Mouse (Mus musculus) midbrain, postnatal 0 days (tissue): Measurements from ENCODE around the gene Lrrc72. TPM values are rescaled to one million over a fixed set of nuclear protein-coding genes. Genes with fewer than 3 reads are reported as not detected.
"Not testable (repeated sequence)": the region's sequence is repeated elsewhere in the genome, so short reads cannot be mapped to it uniquely, and the experiment has no call there.

Source experiments
- ATAC-seq: fragments of 200-750 bp; cut with Nextera tagmentation; 2 replicates; pipeline ENCODE4 v1.8.0; 2017; ENCODE audit warnings: moderate number of reproducible peaks, mild to moderate bottlenecking, moderate TSS enrichment, moderate library complexity; ENCODE audit not compliant: low FRiP score
- DNase-seq: peaks from one replicate; pipeline ENCODE4 v3.0.0-alpha.2; 2015; ENCODE audit warnings: low spot score
- H3K27ac ChIP-seq: fragments of 300-500 bp; sonication (generic); 2 replicates; pipeline ENCODE4 v1.5.1; 2014; ENCODE audit warnings: low read depth, mild to moderate bottlenecking, low read length, mixed read lengths
- H3K27me3 ChIP-seq: fragments of 300-500 bp; sonication (generic); 2 replicates; pipeline ENCODE4 v1.6.1; 2014; ENCODE audit warnings: low read length, control low read depth, mixed read lengths; ENCODE audit not compliant: insufficient read depth
- H3K36me3 ChIP-seq: fragments of 300-500 bp; sonication (generic); 2 replicates; pipeline ENCODE4 v1.6.1; 2014; ENCODE audit warnings: low read length, control low read depth, mixed read lengths; ENCODE audit not compliant: insufficient read depth
- H3K4me1 ChIP-seq: fragments of 300-500 bp; sonication (generic); 2 replicates; pipeline ENCODE4 v1.6.1; 2014; ENCODE audit warnings: mild to moderate bottlenecking, control low read depth, antibody characterized with exemption, low read length, mixed read lengths; ENCODE audit not compliant: insufficient read depth
- H3K4me2 ChIP-seq: fragments of 300-500 bp; sonication (generic); 2 replicates; pipeline ENCODE4 v1.6.1; 2014; ENCODE audit warnings: low read depth, mild to moderate bottlenecking, low read length, mixed read lengths; ENCODE audit not compliant: poor library complexity, severe bottlenecking
- H3K4me3 ChIP-seq: fragments of 300-500 bp; sonication (generic); 2 replicates; pipeline ENCODE4 v1.5.1; 2014; ENCODE audit warnings: low read depth, mild to moderate bottlenecking, low read length, moderate library complexity
- H3K9ac ChIP-seq: fragments of 300-500 bp; sonication (generic); replicated peaks from 2 replicates; pipeline ENCODE4 v1.6.1; 2014; ENCODE audit warnings: mild to moderate bottlenecking, low read length, moderate library complexity, mixed read lengths; ENCODE audit not compliant: poor library complexity, severe bottlenecking
- H3K9me3 ChIP-seq: fragments of 300-500 bp; sonication (generic); 2 replicates; pipeline ENCODE4 v1.6.1; 2016; ENCODE audit warnings: low read length, control low read depth
- CTCF ChIP-seq: IDR thresholded peaks from 2 replicates; pipeline ENCODE4 v1.5.1; 2016; ENCODE audit warnings: antibody characterized with exemption, mild to moderate bottlenecking
- WGBS: fragments of 180-500 bp; shearing (Covaris S2); extraction: QIAGEN DNeasy Blood & Tissue Kit; methylation state at CpG from one replicate; pipeline ENCODE4 v1.1.7; 2014; 5-methylcytosine and 5-hydroxymethylcytosine counted together
- polyA plus RNA-seq: library from polyadenylated mRNA; unstranded; fragments of >200 nt; fragmentation: Nextera tagmentation; extraction: Ambion mirVana; gene quantifications from 2 replicates; pipeline ENCODE4 v1.2.1, GENCODE M21; 2015
- total RNA-seq: library from RNA; depleted of rRNA; stranded (reverse); fragments of >200 nt; gene quantifications from 2 replicates; pipeline ENCODE4 v1.2.3, GENCODE M21; 2014

Lrrc72 gene
- total and polyA plus RNA-seq, 2 experiments from 2014 or later = not detected

DNA sequence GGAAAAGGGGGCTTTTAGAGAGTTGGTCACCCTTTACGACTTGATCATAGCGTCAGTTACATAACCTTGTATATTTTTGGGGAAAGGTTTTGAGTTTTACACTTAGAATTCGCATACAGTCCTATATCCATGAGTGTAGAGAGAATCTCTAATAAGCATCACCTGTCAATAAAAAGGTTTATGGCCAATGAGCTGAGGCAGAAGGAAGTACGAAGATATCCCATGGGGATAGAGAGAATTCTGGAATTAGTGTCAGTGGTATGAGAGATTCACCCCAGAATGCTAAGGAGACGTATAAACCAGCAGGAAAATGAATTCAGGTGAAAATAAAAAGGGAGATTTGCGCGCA lies 45.4 kb downstream of the Lrrc72 start:
- 44% methylated on average over 7 of the region's 7 CpGs for WGBS
- TF ChIP-seq CTCF = no peak
- peak overlapping the region; percentile 19; the same call in 1 of the 2 replicates for H3K9ac ChIP-seq
- peak overlapping the region; percentile 4; the same call in 1 of the 2 replicates for H3K27ac ChIP-seq
- H3K27me3 ChIP-seq = no peaks in the 10 kb centered on the region
- H3K36me3 ChIP-seq = no peaks in the 10 kb centered on the region
- DNase-seq = peak; percentile 24
- no peaks in the 10 kb centered on the region for H3K9me3 ChIP-seq
- peak overlapping the region; percentile 37 for H3K4me2 ChIP-seq
- H3K4me3 ChIP-seq = peak overlapping the region; percentile 24; the same call in 1 of the 2 replicates
- ATAC-seq = peak; percentile 25; the same call in 1 of the 2 replicates
- no peaks in the 10 kb centered on the region for H3K4me1 ChIP-seq

GRCm38 (mm10) chr12:36207072-36207799 lies 46.0 kb downstream of the Lrrc72 start:
- peak overlapping the region; percentile 4; the same call in 1 of the 2 replicates for H3K27ac ChIP-seq

GRCm38 (mm10) chr12:36205579-36206119 lies 47.5 kb downstream of the Lrrc72 start:
- not testable (repeated sequence) for H3K9me3 ChIP-seq, H3K4me2 ChIP-seq, H3K9ac ChIP-seq, H3K27ac ChIP-seq, H3K27me3 ChIP-seq, ATAC-seq, H3K4me1 ChIP-seq, H3K36me3 ChIP-seq, DNase-seq, H3K4me3 ChIP-seq
- 51% methylated on average over 5 of the region's 5 CpGs for WGBS

More at GRCm38 (mm10) chr12:36207072-36207799, 46.0 kb downstream of the Lrrc72 start:
- no peaks in the 10 kb centered on the region for H3K36me3 ChIP-seq
- peak; percentile 92 for ATAC-seq
- H3K4me2 ChIP-seq = peak overlapping the region; percentile 37
- H3K4me3 ChIP-seq = peak overlapping the region; percentile 24; the same call in 1 of the 2 replicates
- no peaks in the 10 kb centered on the region for H3K9me3 ChIP-seq
- TF ChIP-seq CTCF = no peak
- no peaks in the 10 kb centered on the region for H3K4me1 ChIP-seq
- 42% methylated on average over 9 of the region's 9 CpGs for WGBS
- peak; percentile 92 for DNase-seq
- H3K27me3 ChIP-seq = no peaks in the 10 kb centered on the region
- peak overlapping the region; percentile 19; the same call in 1 of the 2 replicates for H3K9ac ChIP-seq

DNA sequence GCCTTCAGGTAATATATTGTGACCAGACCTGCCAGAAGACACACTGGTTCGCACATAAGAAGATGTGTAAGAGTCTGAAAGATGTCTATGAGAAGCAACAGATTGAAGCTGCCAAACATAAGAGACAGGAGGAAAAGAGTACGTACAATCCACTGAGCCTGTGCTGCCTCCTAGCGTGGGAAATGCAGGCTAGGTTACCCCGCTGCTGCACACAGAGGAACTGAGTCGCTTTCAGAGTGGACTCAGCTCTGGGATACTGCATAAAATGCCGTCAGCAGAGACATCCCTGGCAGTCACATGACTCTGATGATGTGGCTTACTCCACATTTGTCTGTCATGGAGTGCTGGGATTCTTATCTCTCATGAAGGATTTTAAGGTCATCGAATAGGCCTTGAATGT lies 58.2 kb downstream of the Lrrc72 start:
- Histone ChIP-seq H3K36me3 (peaks cover 67% of the 10 kb centered on the region), H3K4me1 (no peaks in the 10 kb centered on the region), H3K27ac (no peak overlapping the region), H3K4me2 (no peak overlapping the region), H3K4me3 (no peak overlapping the region), H3K9me3 (no peaks in the 10 kb centered on the region), H3K27me3 (no peaks in the 10 kb centered on the region), H3K9ac (no peak overlapping the region)
- ATAC-seq (no peak), DNase-seq (no peak)
- no peak for TF ChIP-seq CTCF
- WGBS = 93% methylated on average over 7 of the region's 7 CpGs

DNA sequence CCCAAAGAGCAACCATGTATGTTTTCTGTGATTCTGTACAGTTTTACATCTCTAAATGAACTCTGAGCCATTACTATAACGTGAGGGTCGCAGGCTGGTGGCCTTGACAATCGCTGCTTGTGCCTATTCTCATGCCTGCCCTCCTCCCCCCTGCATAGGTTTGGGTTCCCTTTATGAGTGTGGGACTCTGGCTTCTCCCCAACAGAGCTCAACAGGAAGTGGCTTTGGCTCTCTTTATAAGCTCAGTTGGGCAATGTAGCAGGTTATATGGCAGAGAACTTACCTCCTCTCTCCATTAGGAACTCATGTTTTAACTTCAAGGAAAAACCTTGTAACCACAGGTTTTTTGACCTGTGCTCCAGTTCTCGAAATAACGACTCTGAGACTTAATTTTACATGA lies 62.9 kb downstream of the Lrrc72 start:
- Histone ChIP-seq H3K4me1 (no peaks in the 10 kb centered on the region), H3K36me3 (peaks cover 61% of the 10 kb centered on the region), H3K27ac (no peak overlapping the region), H3K4me2 (no peak overlapping the region), H3K9ac (no peak overlapping the region), H3K9me3 (no peaks in the 10 kb centered on the region), H3K4me3 (no peak overlapping the region), H3K27me3 (no peaks in the 10 kb centered on the region)
- 93% methylated on average over 5 of the region's 5 CpGs for WGBS
- no peak for DNase-seq
- no peak for ATAC-seq
- no peak for TF ChIP-seq CTCF

- Histone ChIP-seq H3K4me2 (no peak overlapping the region), H3K27me3 (no peaks in the 10 kb centered on the region), H3K9me3 (no peaks in the 10 kb centered on the region), H3K4me3 (no peak overlapping the region), H3K4me1 (no peaks in the 10 kb centered on the region), H3K36me3 (peaks cover 55% of the 10 kb centered on the region), H3K9ac (no peak overlapping the region), H3K27ac (no peak overlapping the region)
- no peak for DNase-seq
- no peak for TF ChIP-seq CTCF
- WGBS = 94% methylated on average over 3 of the region's 3 CpGs
- ATAC-seq = no peak
These were observed 63.6 kb downstream of the Lrrc72 start for GRCm38 (mm10) chr12:36189610-36190009.
